ENCODE assay signal across 20 mouse cellular contexts in genomic region chr10:25177270-25177669, GRCm38 (mm10).
"Had no signal": no experiment of that assay in that cellular context is flagged by ENCODE, and none has a peak within 500 bp of the region (broad histone marks: within the 10 kb centered on the region; RNA-seq: fewer than 3 reads in every experiment).

No protein-coding gene starts in this region.

- H3K4me3 ChIP-seq: limb, embryonic 12.5 days; limb, embryonic 15.5 days; midbrain, embryonic 12.5 days; midbrain, embryonic 15.5 days; neural tube, embryonic 12.5 days; neural tube, embryonic 15.5 days had no signal

- H3K9me3 ChIP-seq: limb, embryonic 12.5 days; limb, embryonic 15.5 days; midbrain, embryonic 12.5 days; midbrain, embryonic 15.5 days; neural tube, embryonic 12.5 days; neural tube, embryonic 15.5 days had no signal

- H3K4me1 ChIP-seq: limb, embryonic 12.5 days; limb, embryonic 15.5 days; midbrain, embryonic 12.5 days; midbrain, embryonic 15.5 days; neural tube, embryonic 12.5 days; neural tube, embryonic 15.5 days had no signal

- DNase-seq: kidney, postnatal 10 days; kidney, postnatal 4 days; left cerebral cortex, postnatal 4 days; liver, postnatal 0 days; lung, embryonic 14.5 days; right cerebral cortex, adult 18-20 months; right cerebral cortex, postnatal 14 days; right cerebral cortex, postnatal 4 days; thymus, adult 2 months; thymus, postnatal 14 days; thymus, postnatal 4 days had no signal

- H3K36me3 ChIP-seq: limb, embryonic 12.5 days; limb, embryonic 15.5 days; midbrain, embryonic 12.5 days; midbrain, embryonic 15.5 days; neural tube, embryonic 12.5 days; neural tube, embryonic 15.5 days had no signal

- H3K27me3 ChIP-seq: limb, embryonic 12.5 days; limb, embryonic 15.5 days; midbrain, embryonic 12.5 days; midbrain, embryonic 15.5 days; neural tube, embryonic 12.5 days; neural tube, embryonic 15.5 days had no signal

- H3K27ac ChIP-seq: limb, embryonic 12.5 days; limb, embryonic 15.5 days; liver, embryonic 14.5 days; macrophage; midbrain, embryonic 12.5 days; midbrain, embryonic 15.5 days; neural tube, embryonic 12.5 days; neural tube, embryonic 15.5 days; stomach, postnatal 0 days had no signal
